Mouse (Mus musculus) MEL (cell line): ENCODE data around the gene Nop2. TPM values are rescaled to one million over a fixed set of nuclear protein-coding genes. Genes with fewer than 3 reads are reported as not detected.

Source experiments
- DNase-seq: peaks from one replicate; pipeline ENCODE4 v3.0.0; 2011; ENCODE audit warnings: low read depth, low spot score
- H3K27ac ChIP-seq: 2 replicates; pipeline ENCODE4 v1.5.1; 2012; ENCODE audit warnings: low read depth, mild to moderate bottlenecking, control low read depth, low read length, moderate library complexity; ENCODE audit not compliant: control insufficient read depth
- H3K27me3 ChIP-seq, 2 experiments: fragments of 150-350 bp in 1 of 2; sonication (generic) in 1 of 2; 2 replicates each; pipeline ENCODE4 v1.6.1; 2012; ENCODE audit warnings: low read length in 2 of 2, mild to moderate bottlenecking in 2 of 2, improper control_type of control experiment in 1 of 2, moderate library complexity in 1 of 2; ENCODE audit not compliant: insufficient read depth in 2 of 2, control insufficient read depth in 1 of 2
- H3K36me3 ChIP-seq, 2 experiments: 2 replicates each; pipeline ENCODE4 v1.6.1; 2012 to 2014; ENCODE audit warnings: low read length in 2 of 2, improper control_type of control experiment in 1 of 2, inconsistent platforms in 1 of 2, mild to moderate bottlenecking in 1 of 2; ENCODE audit not compliant: insufficient read depth in 2 of 2, control insufficient read depth in 1 of 2
- H3K4me1 ChIP-seq, 2 experiments: fragments of 150-350 bp in 1 of 2; sonication (generic) in 1 of 2; 2 replicates each; pipeline ENCODE4 v1.6.1; 2012; ENCODE audit warnings: low read length in 2 of 2, improper control_type of control experiment in 1 of 2, mild to moderate bottlenecking in 1 of 2; ENCODE audit not compliant: insufficient read depth in 2 of 2, control insufficient read depth in 1 of 2
- H3K4me3 ChIP-seq, 2 experiments: fragments of 150-350 bp in 1 of 2; sonication (generic) in 1 of 2; 2 replicates each; pipeline ENCODE4 v1.5.1; 2012; ENCODE audit warnings: low read depth in 2 of 2, low read length in 2 of 2, mild to moderate bottlenecking in 2 of 2, moderate library complexity in 2 of 2, control low read depth in 1 of 2, improper control_type of control experiment in 1 of 2; ENCODE audit not compliant: control insufficient read depth in 1 of 2, insufficient read depth in 1 of 2
- H3K79me2 ChIP-seq: 2 replicates; pipeline ENCODE4 v1.6.1; 2012; ENCODE audit warnings: mild to moderate bottlenecking, low read length, moderate library complexity; ENCODE audit not compliant: control insufficient read depth, poor library complexity, insufficient read depth
- H3K9ac ChIP-seq: 2 replicates; pipeline ENCODE4 v1.6.1; 2012; ENCODE audit warnings: low read depth, mild to moderate bottlenecking, control low read depth, low read length, moderate library complexity; ENCODE audit not compliant: control insufficient read depth, poor library complexity, severe bottlenecking
- H3K9me3 ChIP-seq: fragments of 150-350 bp; sonication (generic); replicated peaks from 2 replicates; pipeline ENCODE4 v1.6.1; 2012; ENCODE audit warnings: mild to moderate bottlenecking, low read length, improper control_type of control experiment, moderate library complexity; ENCODE audit not compliant: insufficient read depth
- BHLHE40 ChIP-seq: IDR thresholded peaks from 2 replicates; pipeline ENCODE4 v1.6.1; 2012; ENCODE audit warnings: low read depth, mild to moderate bottlenecking, inconsistent platforms, low read length, improper control_type of control experiment, borderline replicate concordance
- CHD1 ChIP-seq: IDR thresholded peaks from 2 replicates; pipeline ENCODE4 v1.6.1; 2012; ENCODE audit warnings: low read depth, mild to moderate bottlenecking, inconsistent platforms, low read length, improper control_type of control experiment
- CHD2 ChIP-seq: IDR thresholded peaks from 2 replicates; pipeline ENCODE4 v1.6.1; 2011; ENCODE audit warnings: low read length, improper control_type of control experiment
- CTCF ChIP-seq, 3 experiments: IDR thresholded peaks in 2 of 3; conservative IDR thresholded peaks in 1 of 3; 2 replicates each; pipeline ENCODE4 v1.5.1; 2011 to 2012; ENCODE audit warnings: low read length in 3 of 3, low read depth in 2 of 3, mild to moderate bottlenecking in 2 of 3, improper control_type of control experiment in 1 of 3, inconsistent platforms in 1 of 3, mixed read lengths in 1 of 3, moderate library complexity in 1 of 3; ENCODE audit not compliant: control insufficient read depth in 1 of 3, insufficient read depth in 1 of 3, poor library complexity in 1 of 3, severe bottlenecking in 1 of 3
- EP300 ChIP-seq, 2 experiments: IDR thresholded peaks; 2 replicates each; pipeline ENCODE4 v1.6.1; 2011; ENCODE audit warnings: improper control_type of control experiment in 2 of 2, low read length in 2 of 2, low read depth in 1 of 2, mild to moderate bottlenecking in 1 of 2
- ETS1 ChIP-seq: IDR thresholded peaks from 2 replicates; pipeline ENCODE4 v1.6.1; 2012; ENCODE audit warnings: low read depth, mild to moderate bottlenecking, inconsistent platforms, low read length, improper control_type of control experiment, moderate library complexity
- GABPA ChIP-seq: IDR thresholded peaks from 2 replicates; pipeline ENCODE4 v1.6.1; 2012; ENCODE audit warnings: low read depth, mild to moderate bottlenecking, inconsistent platforms, low read length, improper control_type of control experiment, moderate library complexity
- GATA1 ChIP-seq: IDR thresholded peaks from 2 replicates; pipeline ENCODE4 v1.6.1; 2011; ENCODE audit warnings: low read depth, low read length, improper control_type of control experiment
- HCFC1 ChIP-seq: IDR thresholded peaks from 2 replicates; pipeline ENCODE4 v1.6.1; 2012; ENCODE audit warnings: low read depth, mild to moderate bottlenecking, inconsistent platforms, low read length, improper control_type of control experiment, moderate library complexity
- JUND ChIP-seq: IDR thresholded peaks from 2 replicates; pipeline ENCODE4 v1.6.1; 2011; ENCODE audit warnings: low read depth, mild to moderate bottlenecking, improper control_type of control experiment, low read length
- KAT2A ChIP-seq: conservative IDR thresholded peaks from 2 replicates; pipeline ENCODE4 v1.6.1; 2012; ENCODE audit warnings: low read depth, low read length, improper control_type of control experiment, inconsistent platforms
- MAFK ChIP-seq: IDR thresholded peaks from 2 replicates; pipeline ENCODE4 v1.6.1; 2011; ENCODE audit warnings: low read depth, mild to moderate bottlenecking, low read length, improper control_type of control experiment, borderline replicate concordance
- MAX ChIP-seq: IDR thresholded peaks from 2 replicates; pipeline ENCODE4 v1.6.1; 2011; ENCODE audit warnings: low read length, improper control_type of control experiment
- MAZ ChIP-seq: IDR thresholded peaks from 2 replicates; pipeline ENCODE4 v1.6.1; 2012; ENCODE audit warnings: low read depth, mild to moderate bottlenecking, inconsistent platforms, low read length, improper control_type of control experiment
- MEF2A ChIP-seq: IDR thresholded peaks from 2 replicates; pipeline ENCODE4 v1.6.1; 2014; ENCODE audit warnings: low read depth, mild to moderate bottlenecking, inconsistent platforms, low read length, improper control_type of control experiment; ENCODE audit not compliant: poor library complexity, insufficient replicate concordance, severe bottlenecking; ENCODE audit errors: extremely low read depth
- MXI1 ChIP-seq: IDR thresholded peaks from 2 replicates; pipeline ENCODE4 v1.6.1; 2011; ENCODE audit warnings: mild to moderate bottlenecking, low read depth, low read length, improper control_type of control experiment
- MYB ChIP-seq: IDR thresholded peaks from 2 replicates; pipeline ENCODE4 v1.6.1; 2011; ENCODE audit warnings: mild to moderate bottlenecking, low read depth, low read length, improper control_type of control experiment
- MYC ChIP-seq: IDR thresholded peaks from 2 replicates; pipeline ENCODE4 v1.6.1; 2011; ENCODE audit warnings: low read depth, mild to moderate bottlenecking, low read length, improper control_type of control experiment, moderate library complexity
- NELFE ChIP-seq: IDR thresholded peaks from 2 replicates; pipeline ENCODE4 v1.6.1; 2011; ENCODE audit warnings: low read depth, low read length, improper control_type of control experiment
- NRF1 ChIP-seq: IDR thresholded peaks from 2 replicates; pipeline ENCODE4 v1.6.1; 2014; ENCODE audit warnings: low read depth, mild to moderate bottlenecking, inconsistent platforms, low read length, improper control_type of control experiment, moderate library complexity; ENCODE audit not compliant: poor library complexity, insufficient read depth, severe bottlenecking
- POLR2A ChIP-seq, 2 experiments: IDR thresholded peaks; 2 replicates each; pipeline ENCODE4 v1.6.1; 2011 to 2012; ENCODE audit warnings: low read length in 2 of 2, mild to moderate bottlenecking in 2 of 2, control low read depth in 1 of 2, improper control_type of control experiment in 1 of 2, low read depth in 1 of 2, moderate library complexity in 1 of 2; ENCODE audit not compliant: control insufficient read depth in 1 of 2, insufficient read depth in 1 of 2, poor library complexity in 1 of 2
- POLR2AphosphoS2 ChIP-seq: IDR thresholded peaks from 2 replicates; pipeline ENCODE4 v1.6.1; 2011; ENCODE audit warnings: low read length, improper control_type of control experiment
- RAD21 ChIP-seq: IDR thresholded peaks from 2 replicates; pipeline ENCODE4 v1.6.1; 2011; ENCODE audit warnings: mild to moderate bottlenecking, low read depth, low read length, improper control_type of control experiment
- RCOR1 ChIP-seq: IDR thresholded peaks from 2 replicates; pipeline ENCODE4 v1.6.1; 2012; ENCODE audit warnings: low read depth, mild to moderate bottlenecking, inconsistent platforms, low read length, improper control_type of control experiment
- SIN3A ChIP-seq: IDR thresholded peaks from 2 replicates; pipeline ENCODE4 v1.6.1; 2012; ENCODE audit warnings: low read length, improper control_type of control experiment, inconsistent platforms
- SMC3 ChIP-seq: IDR thresholded peaks from 2 replicates; pipeline ENCODE4 v1.6.1; 2011; ENCODE audit warnings: low read depth, low read length, improper control_type of control experiment
- TAL1 ChIP-seq: IDR thresholded peaks from 2 replicates; pipeline ENCODE4 v1.6.1; 2012; ENCODE audit warnings: mild to moderate bottlenecking, inconsistent platforms, low read length, moderate library complexity, mixed read lengths
- TBP ChIP-seq: IDR thresholded peaks from 2 replicates; pipeline ENCODE4 v1.8.0; 2011; ENCODE audit warnings: low read depth, low read length, improper control_type of control experiment
- TCF12 ChIP-seq: IDR thresholded peaks from 2 replicates; pipeline ENCODE4 v1.6.1; 2014; ENCODE audit warnings: low read depth, mild to moderate bottlenecking, inconsistent platforms, low read length, improper control_type of control experiment, moderate library complexity
- UBTF ChIP-seq: IDR thresholded peaks from 2 replicates; pipeline ENCODE4 v1.6.1; 2012; ENCODE audit warnings: low read depth, mild to moderate bottlenecking, inconsistent platforms, low read length, improper control_type of control experiment, moderate library complexity, borderline replicate concordance; ENCODE audit not compliant: insufficient read depth
- USF1 ChIP-seq: IDR thresholded peaks from 2 replicates; pipeline ENCODE4 v1.6.1; 2014; ENCODE audit warnings: low read depth, mild to moderate bottlenecking, inconsistent platforms, low read length, improper control_type of control experiment, moderate library complexity
- USF2 ChIP-seq, 2 experiments: IDR thresholded peaks; 2 replicates each; pipeline ENCODE4 v1.6.1; 2011 to 2012; ENCODE audit warnings: improper control_type of control experiment in 2 of 2, low read length in 2 of 2, borderline replicate concordance in 1 of 2, inconsistent platforms in 1 of 2, low read depth in 1 of 2, mild to moderate bottlenecking in 1 of 2; ENCODE audit not compliant: insufficient read depth in 1 of 2
- ZC3H11A ChIP-seq: IDR thresholded peaks from 2 replicates; pipeline ENCODE4 v1.6.1; 2012; ENCODE audit warnings: low read depth, mild to moderate bottlenecking, inconsistent platforms, low read length, improper control_type of control experiment
- ZKSCAN1 ChIP-seq: IDR thresholded peaks from 2 replicates; pipeline ENCODE4 v1.6.1; 2012; ENCODE audit warnings: low read depth, mild to moderate bottlenecking, inconsistent platforms, low read length, improper control_type of control experiment, moderate library complexity
- ZMIZ1 ChIP-seq: IDR thresholded peaks from 2 replicates; pipeline ENCODE4 v1.6.1; 2012; ENCODE audit warnings: low read depth, mild to moderate bottlenecking, inconsistent platforms, low read length, improper control_type of control experiment, moderate library complexity
- ZNF384 ChIP-seq: IDR thresholded peaks from 2 replicates; pipeline ENCODE4 v1.6.1; 2012; ENCODE audit warnings: low read depth, mild to moderate bottlenecking, inconsistent platforms, low read length, improper control_type of control experiment
- polyA plus RNA-seq, 2 experiments: library from polyadenylated mRNA; stranded (reverse) in 1 of 2; unstranded in 1 of 2; fragments of >175 nt in 1 of 2; fragments of >200 nt in 1 of 2; gene quantifications; 2 replicates each; pipeline versions ENCODE4 v1.2.1 to v1.2.4; 2012; ENCODE audit warnings: low replicate concordance in 2 of 2, low read depth in 1 of 2; ENCODE audit not compliant: insufficient read length in 2 of 2, insufficient read depth in 1 of 2, missing spikeins in 1 of 2
- total RNA-seq: library from RNA; depleted of rRNA; stranded (reverse); fragments of 300-350 nt; gene quantifications from 2 replicates; pipeline ENCODE4 v1.2.3, GENCODE M21; 2012

Gene Nop2
- total and polyA plus RNA-seq, 3 experiments: 221 to 337 (median 263) TPM

DNA sequence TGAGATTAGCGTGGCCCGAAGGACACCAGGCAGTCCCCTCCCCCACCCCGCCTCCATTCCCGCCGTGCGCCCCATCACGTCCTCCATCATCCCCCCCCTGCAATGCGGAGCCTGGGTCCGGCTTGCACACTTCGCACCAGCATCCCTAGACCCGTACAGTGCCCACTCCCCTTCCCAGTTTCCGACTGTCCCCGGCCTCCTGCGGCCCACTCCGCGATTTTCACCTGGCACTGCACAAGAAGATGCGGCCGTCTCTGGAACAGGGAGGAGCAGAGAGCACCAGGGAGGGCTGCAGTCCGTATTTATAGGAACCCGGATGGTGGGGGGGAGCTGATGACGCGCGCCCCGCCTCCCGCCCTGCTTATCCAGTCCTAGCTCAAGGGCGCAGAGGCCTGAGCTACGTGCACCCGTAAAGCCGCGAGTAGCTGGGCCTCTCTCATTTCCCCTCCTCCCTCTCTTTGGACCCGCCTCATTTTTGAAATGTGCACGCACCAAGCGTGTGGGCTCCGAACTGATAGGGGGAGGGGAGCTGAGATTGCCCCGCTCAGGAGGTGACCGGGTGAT, 33.7 kb downstream of the Nop2 start:
- peaks cover 24% of the 10 kb centered on the region for H3K79me2 ChIP-seq
- H3K27ac ChIP-seq: peak overlapping the region; percentile 83
- peaks cover 0 to 26% of the 10 kb centered on the region in 2 experiments; a peak in 3 of 4 replicates for H3K36me3 ChIP-seq
- DNase-seq: peak; percentile 98
- H3K4me1 ChIP-seq: peaks cover 3 to 29% of the 10 kb centered on the region in 2 experiments
- H3K9ac ChIP-seq: peak overlapping the region; percentile 94
- peak overlapping the region; percentile 64 to 74 for H3K4me3 ChIP-seq
- H3K9me3 ChIP-seq: no peaks in the 10 kb centered on the region
- H3K27me3 ChIP-seq: no peaks in the 10 kb centered on the region
- TF ChIP-seq USF2 (IDR thresholded peaks at IDR 0.05; ENCODE audit: borderline replicate concordance in 1 of 2, insufficient read depth in 1 of 2, low read depth in 1 of 2, low read length in 2 of 2) (no peak), MEF2A (no peak), ZNF384 (no peak), MAFK (no peak), MYB (no peak), RAD21 (no peak), ZC3H11A (no peak), CHD1 (no peak), JUND (no peak), MAX (peak; percentile 82), ZMIZ1 (peak; percentile 99), USF1 (0 out of 2 replicates have a peak, but pooled peaks have one; percentile 16), BHLHE40 (peak; percentile 69), CTCF (IDR thresholded peaks at IDR 0.05 in 2 of 3, conservative IDR thresholded peaks at IDR 0.05 in 1 of 3; ENCODE audit: control insufficient read depth in 1 of 3, insufficient read depth in 1 of 3, low read depth in 2 of 3, low read length in 3 of 3, poor library complexity in 1 of 3, severe bottlenecking in 1 of 3) (no peak), ZKSCAN1 (0 out of 2 replicates have a peak, but pooled peaks have one; percentile 6), SIN3A (peak; percentile 89), EP300 (IDR thresholded peaks at IDR 0.05; ENCODE audit: low read depth in 1 of 2, low read length in 2 of 2) (no peak; a peak in 2 of 4 replicates), GABPA (no peak), POLR2AphosphoS2 (peak; percentile 100), HCFC1 (peak; percentile 66), NRF1 (no peak), ETS1 (peak; percentile 46; the same call in 1 of the 2 replicates), MAZ (peak; percentile 96), TCF12 (peak; percentile 40; the same call in 1 of the 2 replicates), MYC (peak; percentile 75), SMC3 (no peak), TBP (peak; percentile 98), MXI1 (peak; percentile 98), UBTF (no peak), POLR2A (IDR thresholded peaks at IDR 0.05; ENCODE audit: control insufficient read depth in 1 of 2, insufficient read depth in 1 of 2, low read depth in 1 of 2, low read length in 2 of 2, poor library complexity in 1 of 2) (peak; percentile 99 to 100), NELFE (peak; percentile 100), GATA1 (0 out of 2 replicates have a peak, but pooled peaks have one; percentile 9), RCOR1 (0 out of 2 replicates have a peak, but pooled peaks have one; percentile 44), CHD2 (peak; percentile 75), TAL1 (no peak), KAT2A (no peak)
